Mouse (Mus musculus) adrenal gland, postnatal 25 days (tissue): ENCODE measurements around the gene Ppp1r14d. TPM values are rescaled to one million over a fixed set of nuclear protein-coding genes. Genes with fewer than 3 reads are reported as not detected.

Source experiments
- DNase-seq: peaks from one replicate; pipeline ENCODE4 v3.0.0; 2021; ENCODE audit warnings: mixed read lengths
- total RNA-seq: library from RNA; stranded (reverse); gene quantifications from 2 replicates; pipeline ENCODE4 v1.2.3, GENCODE M21; 2021

The Ppp1r14d gene
- total RNA-seq, 1 experiment from 2014 or later = not detected

DNA sequence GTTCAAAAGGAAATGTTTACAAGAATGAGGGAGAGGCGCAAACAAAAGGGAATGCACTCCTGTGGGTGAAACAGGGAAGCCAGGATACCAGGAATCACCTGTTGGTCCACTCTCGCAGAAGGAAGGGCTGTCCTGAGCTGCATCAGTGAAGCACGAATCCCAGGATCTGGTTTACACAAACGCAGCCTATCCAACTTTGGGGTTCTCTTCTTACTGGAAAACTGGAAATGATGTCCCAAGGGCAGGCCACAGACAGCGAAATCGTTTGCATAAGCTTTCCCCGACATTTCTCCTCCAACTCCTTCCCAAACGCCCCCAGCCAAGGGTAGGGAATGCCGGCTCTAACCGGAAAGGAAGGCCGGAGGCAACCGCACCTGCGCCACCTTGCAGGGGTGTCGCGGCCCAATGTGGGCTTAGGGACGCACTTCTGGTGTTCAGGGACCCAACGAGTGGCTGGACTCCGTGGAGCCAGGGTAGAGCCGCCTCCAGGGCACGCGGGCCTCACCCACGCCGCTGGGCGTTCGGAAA is 7.0 kb upstream of the Ppp1r14d start:
- no peak for DNase-seq

- DNase-seq = no peak
Observed at GRCm38 (mm10) chr2:119209176-119209507, 20.6 kb downstream of the Ppp1r14d start.

DNA sequence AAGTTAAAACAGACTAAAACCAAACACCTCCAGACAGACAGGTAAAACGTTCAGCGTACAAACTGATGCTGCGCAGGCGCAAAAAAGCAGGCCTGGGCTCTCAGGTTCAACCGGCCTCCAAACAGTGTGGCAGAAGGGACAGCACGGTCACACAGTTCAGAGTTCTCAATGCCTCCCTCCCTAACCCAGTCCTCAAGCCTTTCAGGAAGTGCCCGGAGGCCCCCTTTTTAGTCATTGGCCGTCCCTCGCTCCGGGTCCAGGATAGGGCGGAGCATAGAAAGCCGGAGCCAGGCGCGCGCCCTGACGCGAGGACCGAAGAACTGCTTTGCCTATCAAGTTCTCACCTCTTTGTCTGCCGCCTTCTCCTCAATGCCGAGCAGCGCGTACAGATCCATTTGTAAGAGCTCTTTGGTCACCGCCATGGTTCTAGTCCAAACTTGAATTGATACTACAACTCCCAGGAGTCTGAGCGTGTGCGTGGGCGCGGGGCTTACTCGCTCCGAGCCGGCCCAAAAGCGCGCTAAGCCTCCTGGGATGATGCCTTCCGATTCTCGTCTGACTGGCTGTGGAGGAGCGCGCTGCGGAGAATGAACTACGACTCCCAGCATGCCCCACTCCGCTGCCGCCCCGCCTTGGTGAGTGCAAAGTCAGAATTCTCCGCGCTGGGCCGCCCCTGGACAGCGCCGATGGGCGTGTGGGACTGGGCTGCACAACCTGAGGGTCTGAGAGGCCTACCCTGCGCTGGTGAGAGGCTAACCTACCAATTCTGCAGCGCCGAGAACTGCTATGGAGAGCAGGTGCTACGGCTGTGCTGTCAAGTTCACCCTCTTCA is 21.1 kb downstream of the Ppp1r14d start, which contains the start of the genes Zfyve19 and Dnajc17:
Gene Zfyve19 (plus strand): TSS at position 274 of the 832 bp plus-strand sequence.
Gene Dnajc17 (minus strand): TSS at position 452 of the 832 bp plus-strand sequence.
- DNase-seq = peak; percentile 93

DNA sequence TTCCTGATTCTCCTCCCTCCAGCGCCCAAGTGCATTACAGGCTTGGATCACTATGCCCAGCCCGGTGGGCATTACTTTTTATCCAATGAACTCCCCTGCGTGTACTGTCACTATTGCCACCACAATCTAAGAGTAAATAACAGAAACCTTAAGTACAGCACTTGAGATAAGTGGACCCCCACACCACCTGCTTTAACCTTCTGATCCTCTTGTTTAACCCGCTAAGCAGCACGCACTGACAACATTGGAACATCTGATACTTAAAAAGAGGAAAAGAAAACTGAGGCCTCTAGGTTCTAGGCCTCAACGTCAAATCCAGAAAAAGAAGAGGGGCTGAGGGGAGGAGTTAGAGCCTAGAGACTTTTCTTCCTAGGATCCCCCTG is 21.8 kb downstream of the Ppp1r14d start:
- no peak for DNase-seq

GRCm38 (mm10) chr2:119203871-119204460 is 25.7 kb downstream of the Ppp1r14d start:
- DNase-seq = no peak

GRCm38 (mm10) chr2:119202914-119203453 is 26.7 kb downstream of the Ppp1r14d start:
- peak; percentile 36 for DNase-seq

DNA sequence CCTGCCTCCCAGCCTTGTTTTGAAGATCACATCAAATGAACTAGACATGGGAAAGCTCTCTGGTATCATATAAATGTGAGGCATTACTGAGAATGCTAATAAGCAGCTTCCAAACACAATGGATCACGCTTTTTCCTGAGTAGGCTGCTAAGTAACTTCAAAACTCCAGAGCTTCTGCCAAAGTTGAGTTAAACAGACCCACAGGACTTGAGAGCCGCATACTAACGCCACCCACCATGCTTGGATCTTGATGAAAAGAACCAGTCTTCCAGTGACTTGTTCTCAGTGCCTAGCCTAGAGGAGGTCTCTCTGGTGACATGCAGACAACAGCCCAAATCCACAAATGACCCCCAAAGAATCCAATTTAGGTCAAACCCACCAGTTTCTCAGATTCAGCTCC is 30.8 kb downstream of the Ppp1r14d start:
- DNase-seq = no peak

DNA sequence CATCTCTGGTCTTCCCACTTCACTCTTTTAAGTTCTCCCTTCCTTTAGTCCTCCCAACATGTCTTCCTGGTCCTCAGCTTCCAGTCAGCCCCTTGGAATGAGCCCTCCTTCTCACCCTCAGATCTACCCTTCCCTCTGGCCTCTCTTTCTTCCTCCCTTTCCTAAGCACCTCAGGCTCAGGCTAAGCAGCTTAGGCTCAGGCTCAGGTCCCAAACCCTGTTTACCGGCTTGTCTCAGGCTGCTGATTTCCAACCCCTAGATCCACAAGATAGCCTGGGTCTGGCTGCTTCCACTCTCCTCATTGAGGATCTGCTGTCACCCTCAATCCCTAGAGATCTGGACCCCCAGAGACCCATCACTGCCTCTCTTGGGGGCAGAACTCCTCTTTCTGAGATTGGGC is 31.7 kb downstream of the Ppp1r14d start:
- no peak for DNase-seq

GRCm38 (mm10) chr2:119197493-119197892 is 32.2 kb downstream of the Ppp1r14d start:
- DNase-seq = no peak

- DNase-seq = no peak
Observed at GRCm38 (mm10) chr2:119196316-119197108, 33.2 kb downstream of the Ppp1r14d start.

DNA sequence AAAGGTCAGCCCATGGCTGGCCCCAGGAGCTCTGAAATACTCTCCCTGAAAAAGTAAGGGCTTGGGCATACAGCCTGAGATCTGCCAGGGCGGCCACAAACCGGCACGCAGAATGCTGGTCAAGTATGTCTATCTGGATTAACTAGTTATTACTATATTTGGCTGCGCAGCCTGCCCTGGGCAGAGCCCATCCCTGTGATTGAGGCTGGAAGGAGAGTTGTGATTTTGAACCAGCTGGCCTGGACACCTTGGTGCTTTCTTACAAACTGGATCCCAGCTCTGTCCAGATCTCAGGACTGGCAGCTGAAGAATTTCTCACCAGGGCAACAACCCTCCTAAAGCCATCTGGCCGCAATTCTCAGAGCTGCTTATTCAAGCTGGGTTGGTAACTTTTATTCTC is 35.6 kb downstream of the Ppp1r14d start:
- no peak for DNase-seq

GRCm38 (mm10) chr2:119190969-119191368 is 38.7 kb downstream of the Ppp1r14d start:
- DNase-seq = no peak

- DNase-seq = peak; percentile 90
Observed at GRCm38 (mm10) chr2:119189029-119189710, 40.5 kb downstream of the Ppp1r14d start.

GRCm38 (mm10) chr2:119182914-119183313 is 46.8 kb downstream of the Ppp1r14d start:
- DNase-seq = no peak

DNA sequence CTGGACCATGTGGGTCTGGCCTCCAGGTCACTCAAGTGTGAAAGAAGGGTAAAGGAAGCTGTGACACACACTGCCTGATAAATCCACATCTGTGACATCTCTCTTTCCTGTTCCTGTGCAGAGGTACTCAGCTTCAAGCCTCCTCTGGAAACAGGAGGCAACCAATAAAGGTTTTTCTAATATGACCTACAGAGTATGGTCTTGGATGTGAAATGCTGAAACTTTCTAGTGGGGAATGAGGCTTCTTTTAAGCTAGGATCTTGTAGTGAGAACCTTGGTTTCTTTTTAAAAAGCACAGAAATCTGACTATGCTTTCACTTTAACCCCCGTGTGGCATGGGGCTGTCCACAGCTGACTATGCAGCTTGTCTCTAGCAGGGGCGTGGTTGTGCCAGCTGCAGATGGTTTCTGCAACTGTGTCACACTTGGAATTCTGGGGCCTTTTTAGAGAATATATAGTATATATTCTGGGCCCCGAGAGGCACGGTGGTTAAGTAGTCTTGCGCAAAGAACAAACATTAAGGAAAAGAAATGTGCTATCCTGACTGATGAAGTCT is 52.2 kb downstream of the Ppp1r14d start:
- no peak for DNase-seq

DNA sequence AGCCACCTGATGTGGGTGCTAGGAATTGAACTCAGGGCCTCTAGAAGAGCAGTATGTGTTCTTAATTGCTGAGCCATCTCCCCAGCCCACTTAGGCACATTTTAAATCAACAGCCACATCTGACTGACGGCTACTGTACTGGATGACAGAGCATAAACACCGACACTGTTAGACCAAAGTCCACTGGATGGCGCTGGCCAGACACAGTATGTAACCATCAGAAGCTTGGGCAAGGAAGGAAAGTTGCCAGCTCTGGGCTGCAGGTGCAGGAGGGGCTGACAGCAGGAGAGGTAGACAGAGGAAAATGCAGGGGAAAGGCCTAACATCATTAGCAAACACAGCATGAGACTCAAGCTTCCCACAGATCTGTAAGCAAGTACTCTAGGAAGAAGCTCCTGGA is 52.9 kb downstream of the Ppp1r14d start:
- no peak for DNase-seq

DNA sequence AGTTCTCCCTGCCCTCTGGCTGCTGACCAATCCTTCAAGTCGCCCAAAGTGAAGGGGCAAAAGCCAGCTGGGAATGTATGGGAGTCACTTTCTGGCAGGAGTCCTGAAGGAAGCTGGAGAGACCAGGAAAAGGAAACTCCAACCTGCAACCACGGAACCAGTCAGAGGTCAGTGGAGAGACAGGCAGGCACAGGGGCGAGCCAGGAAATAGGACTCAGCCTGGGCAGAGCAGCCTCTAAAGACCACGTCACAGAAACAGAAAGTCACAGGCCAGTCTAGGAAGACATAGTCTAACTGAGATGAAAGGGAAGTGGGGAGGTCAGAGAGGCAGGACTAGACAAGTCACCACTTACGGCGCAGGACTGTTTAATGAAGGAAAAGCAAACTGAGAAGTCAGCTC is 54.1 kb downstream of the Ppp1r14d start:
- no peak for DNase-seq

DNA sequence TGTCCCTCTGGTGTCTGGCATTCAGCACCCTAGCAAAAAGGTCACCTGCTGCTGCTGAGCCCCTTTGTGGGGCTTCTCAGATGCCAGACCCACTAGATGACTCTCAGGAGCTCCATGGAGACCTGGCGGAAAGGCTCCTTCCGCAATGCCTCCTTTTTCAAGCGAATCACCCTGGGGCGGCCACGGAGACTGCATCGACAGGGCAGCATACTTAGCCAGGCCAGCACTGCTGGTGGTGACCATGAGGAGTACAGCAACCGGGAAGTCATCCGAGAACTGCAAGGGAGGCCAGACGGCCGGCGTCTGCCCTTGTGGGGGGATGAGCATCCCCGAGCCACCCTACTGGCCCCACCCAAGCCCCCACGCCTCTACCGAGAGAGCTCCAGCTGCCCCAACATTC is 54.8 kb downstream of the Ppp1r14d start:
- DNase-seq = no peak

- DNase-seq = peak; percentile 19
Observed at GRCm38 (mm10) chr2:119173991-119174651, 55.6 kb downstream of the Ppp1r14d start, which contains the start of gene Gm14137. Gene Gm14137 (plus strand): TSS chr2:119174509.

DNA sequence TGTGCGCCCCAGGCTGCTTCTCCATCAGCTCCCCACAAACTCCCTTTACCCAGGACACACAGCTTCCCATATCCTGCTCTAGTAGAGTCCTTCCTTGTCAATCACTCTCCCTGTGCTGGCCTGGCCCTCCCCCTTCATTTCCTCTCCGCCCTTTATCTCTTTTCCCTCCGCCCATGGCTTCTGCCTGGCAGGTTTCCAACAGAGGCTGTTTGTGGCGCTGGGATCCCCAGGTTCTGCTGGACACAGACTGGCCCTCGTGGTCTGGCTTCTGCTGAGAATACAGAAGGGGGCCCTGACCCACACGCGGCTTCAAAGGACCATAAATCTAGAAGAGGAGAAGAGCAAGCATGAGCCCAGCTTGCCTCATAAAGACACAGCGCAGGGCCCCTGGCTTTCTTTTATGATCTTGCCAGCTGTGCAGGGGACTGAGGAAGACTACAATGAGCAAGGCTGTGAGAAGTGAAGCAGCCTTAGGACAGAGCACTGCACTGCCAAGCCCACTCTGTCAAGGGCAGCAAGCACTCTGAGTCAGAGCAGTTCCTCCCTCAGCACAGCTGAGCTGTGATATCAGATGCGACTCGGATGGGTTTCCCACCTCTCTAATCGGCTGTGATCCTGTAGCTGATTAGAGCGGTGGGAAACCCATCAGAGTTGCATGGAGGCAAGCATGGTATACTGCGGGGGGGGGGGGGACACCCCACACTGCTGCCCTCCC is 56.7 kb downstream of the Ppp1r14d start:
- peak; percentile 75 for DNase-seq
